Mouse (Mus musculus) erythroblast, embryonic 14.5 days (primary cell): ENCODE data around the gene Ehbp1l1.

ENCODE experiments used
- GATA1 ChIP-seq: IDR thresholded peaks from 2 replicates; pipeline ENCODE4 v1.6.1; 2012; ENCODE audit warnings: low read length, inconsistent platforms, mixed read lengths
- TAL1 ChIP-seq: IDR thresholded peaks from 3 replicates; pipeline ENCODE4 v1.6.1; 2012; ENCODE audit warnings: low read length, inconsistent platforms, mixed read lengths

DNA sequence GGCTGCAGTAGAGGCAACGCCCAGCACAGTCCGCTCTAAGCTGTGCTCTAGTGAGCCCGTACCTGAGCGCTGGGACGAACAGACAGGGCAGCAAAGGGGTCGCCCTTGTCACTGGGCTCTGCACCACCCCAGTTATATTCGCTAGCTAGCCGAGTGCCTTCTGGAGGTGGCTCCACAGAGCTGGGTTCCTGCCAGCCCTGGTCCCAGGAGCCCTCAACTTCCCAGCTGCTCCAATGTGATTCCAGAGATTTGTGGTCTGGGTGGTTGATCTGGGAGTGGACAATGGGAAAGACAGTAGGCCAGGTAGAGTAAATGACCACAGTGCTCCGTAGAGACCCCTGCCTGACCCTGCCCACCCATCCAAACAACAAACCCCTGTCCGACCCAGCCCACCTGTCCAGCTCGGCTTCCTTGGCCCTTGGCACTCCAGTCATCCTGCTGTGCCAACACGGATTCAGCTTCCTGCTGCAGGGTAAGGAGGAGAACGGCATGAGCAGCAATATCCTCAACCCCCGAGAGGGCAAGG is 32.8 kb upstream of the Ehbp1l1 start:
- TF ChIP-seq TAL1 (no peak), GATA1 (no peak)
